Mouse (Mus musculus): ENCODE results near the gene Cox10. TPM values are rescaled to one million over a fixed set of nuclear protein-coding genes. Genes with fewer than 3 reads are reported as not detected.

Gene Cox10
- polyA plus RNA-seq, 1 experiment from 2014 or later: 28.1 TPM

DNA sequence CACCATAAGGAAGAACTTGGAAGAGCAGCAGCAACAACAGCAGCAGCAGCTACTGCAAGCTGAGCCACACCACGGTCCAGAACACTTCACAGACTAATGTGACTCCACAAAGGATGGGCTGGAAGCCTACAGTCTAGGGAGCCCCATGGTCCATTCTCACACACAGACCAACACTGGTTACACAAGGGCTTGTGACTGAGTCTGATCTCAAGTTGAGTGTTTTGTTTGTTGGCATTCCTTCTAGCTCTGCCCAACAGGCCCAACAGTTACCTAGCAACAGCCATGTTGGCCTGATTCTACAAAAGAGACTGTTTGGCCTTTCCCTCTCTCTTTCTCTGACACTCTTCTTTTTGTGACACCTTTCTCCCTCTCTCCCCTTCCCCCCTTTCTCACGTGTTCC is 105.3 kb downstream of the Cox10 start:
- no peak overlapping the region for H3K27ac ChIP-seq
- H3K27me3 ChIP-seq: no peaks in the 10 kb centered on the region
- peaks cover 18% of the 10 kb centered on the region for H3K36me3 ChIP-seq
- no peak for ATAC-seq (ENCODE audit: insufficient number of reproducible peaks, insufficient read depth, low FRiP score, low TSS enrichment, low read depth)
- H3K9me3 ChIP-seq: no peaks in the 10 kb centered on the region
- no peak overlapping the region for H3K4me3 ChIP-seq
- no peak overlapping the region for H3K9ac ChIP-seq
- H3K4me2 ChIP-seq: no peak overlapping the region
- H3K4me1 ChIP-seq: peaks cover 9% of the 10 kb centered on the region
- 93% methylated on average over 2 of the region's 2 CpGs for WGBS

GRCm38 (mm10) chr11:63971462-63971861 is 107.8 kb downstream of the Cox10 start:
- peaks cover 29% of the 10 kb centered on the region for H3K4me1 ChIP-seq
- H3K36me3 ChIP-seq: peaks cover 18% of the 10 kb centered on the region
- 92% methylated on average over 9 of the region's 9 CpGs for WGBS
- no peaks in the 10 kb centered on the region for H3K27me3 ChIP-seq
- no peak overlapping the region for H3K27ac ChIP-seq
- ATAC-seq (ENCODE audit: insufficient number of reproducible peaks, insufficient read depth, low FRiP score, low TSS enrichment, low read depth): no peak
- H3K9me3 ChIP-seq: no peaks in the 10 kb centered on the region
- no peak overlapping the region for H3K9ac ChIP-seq
- H3K4me2 ChIP-seq: no peak overlapping the region
- H3K4me3 ChIP-seq: no peak overlapping the region

- Histone ChIP-seq H3K36me3 (peaks cover 15% of the 10 kb centered on the region), H3K4me2 (no peak overlapping the region), H3K27me3 (no peaks in the 10 kb centered on the region), H3K9me3 (no peaks in the 10 kb centered on the region), H3K4me3 (no peak overlapping the region), H3K4me1 (peaks cover 34% of the 10 kb centered on the region), H3K9ac (no peak overlapping the region), H3K27ac (no peak overlapping the region)
- 91% methylated on average over 6 of the region's 6 CpGs for WGBS
- no peak for ATAC-seq (ENCODE audit: insufficient number of reproducible peaks, insufficient read depth, low FRiP score, low TSS enrichment, low read depth)
Measured at GRCm38 (mm10) chr11:63970818-63971217, 108.5 kb downstream of the Cox10 start.

DNA sequence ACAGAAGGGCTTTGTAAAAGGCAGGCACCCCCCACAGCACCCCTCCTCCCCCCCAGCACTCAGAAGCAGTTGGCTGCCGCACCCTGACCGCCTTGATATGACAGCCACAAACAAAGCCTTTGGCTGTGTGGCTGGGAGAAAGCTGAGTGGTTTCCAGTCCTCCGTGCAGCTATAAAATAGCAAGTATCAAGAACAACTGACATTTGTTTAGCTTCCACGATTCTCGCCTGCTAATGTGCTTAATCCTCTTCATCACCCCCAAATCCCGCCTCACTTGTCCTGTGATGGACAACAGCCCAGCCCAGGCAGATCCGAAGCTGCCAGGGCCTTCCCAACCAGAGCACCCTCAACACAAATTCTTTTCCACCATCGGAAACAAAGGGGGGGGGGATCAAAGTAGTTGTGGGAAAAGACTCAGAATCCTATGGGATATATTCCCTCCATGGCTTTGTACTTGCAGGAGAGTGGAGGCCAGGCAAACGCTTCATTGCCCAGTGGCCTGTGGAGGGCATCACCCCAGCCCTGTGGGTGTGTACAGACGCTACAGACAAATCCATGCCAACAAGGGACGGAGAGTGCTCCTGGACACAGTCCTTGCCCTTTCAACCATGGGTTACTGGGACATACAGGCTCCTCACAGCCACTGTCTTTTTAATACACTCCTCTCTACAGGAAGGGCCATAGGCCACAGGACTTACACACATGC is 109.9 kb downstream of the Cox10 start:
- Histone ChIP-seq H3K4me1 (peaks cover 41% of the 10 kb centered on the region), H3K27me3 (no peaks in the 10 kb centered on the region), H3K9me3 (no peaks in the 10 kb centered on the region), H3K4me3 (no peak overlapping the region), H3K4me2 (no peak overlapping the region), H3K36me3 (peaks cover 12% of the 10 kb centered on the region), H3K9ac (no peak overlapping the region; the same call in 1 of the 2 replicates), H3K27ac (0 out of 2 replicates have a peak overlapping the region, but pooled peaks have one; percentile 12)
- WGBS: 50% methylated on average over 11 of the region's 11 CpGs
- ATAC-seq (ENCODE audit: insufficient number of reproducible peaks, insufficient read depth, low FRiP score, low TSS enrichment, low read depth): no peak

DNA sequence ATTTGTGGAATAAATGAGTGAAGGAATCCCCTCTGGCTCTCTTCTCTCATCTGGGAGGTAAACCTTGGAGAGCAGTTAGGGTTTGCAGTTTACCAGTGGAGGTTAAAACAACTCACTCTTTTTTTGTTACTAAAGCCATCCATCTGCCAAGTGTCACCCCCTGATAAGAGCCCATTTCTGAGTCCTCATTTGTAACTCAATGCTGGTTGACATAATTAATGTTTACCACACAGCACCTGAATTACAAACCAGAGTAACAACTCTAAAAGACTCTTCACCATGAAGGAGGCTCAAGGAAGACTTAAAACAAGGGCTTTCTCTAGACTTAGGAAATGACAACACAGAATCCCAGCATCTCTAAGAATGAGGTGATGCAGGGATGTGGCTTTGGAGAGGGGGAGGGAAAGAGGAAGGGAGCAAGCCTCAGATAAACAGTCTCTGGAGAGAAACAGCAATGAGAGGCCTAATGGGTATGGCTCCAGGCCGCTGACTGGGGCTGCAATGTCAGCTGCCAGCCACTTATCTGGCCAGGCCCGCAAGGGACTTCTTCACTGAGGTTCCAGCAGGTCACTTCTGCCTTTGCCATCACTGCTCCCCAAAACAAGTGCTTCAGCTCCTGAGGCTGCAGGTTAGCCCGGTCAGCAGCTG is 110.8 kb downstream of the Cox10 start:
- Histone ChIP-seq H3K27ac (0 out of 2 replicates have a peak overlapping the region, but pooled peaks have one; percentile 12), H3K4me1 (peaks cover 41% of the 10 kb centered on the region), H3K36me3 (peaks cover 14% of the 10 kb centered on the region), H3K4me3 (no peak overlapping the region), H3K27me3 (no peaks in the 10 kb centered on the region), H3K9me3 (no peaks in the 10 kb centered on the region), H3K9ac (no peak overlapping the region), H3K4me2 (no peak overlapping the region)
- WGBS: 39% methylated on average over 3 of the region's 3 CpGs
- no peak for ATAC-seq (ENCODE audit: insufficient number of reproducible peaks, insufficient read depth, low FRiP score, low TSS enrichment, low read depth)

DNA sequence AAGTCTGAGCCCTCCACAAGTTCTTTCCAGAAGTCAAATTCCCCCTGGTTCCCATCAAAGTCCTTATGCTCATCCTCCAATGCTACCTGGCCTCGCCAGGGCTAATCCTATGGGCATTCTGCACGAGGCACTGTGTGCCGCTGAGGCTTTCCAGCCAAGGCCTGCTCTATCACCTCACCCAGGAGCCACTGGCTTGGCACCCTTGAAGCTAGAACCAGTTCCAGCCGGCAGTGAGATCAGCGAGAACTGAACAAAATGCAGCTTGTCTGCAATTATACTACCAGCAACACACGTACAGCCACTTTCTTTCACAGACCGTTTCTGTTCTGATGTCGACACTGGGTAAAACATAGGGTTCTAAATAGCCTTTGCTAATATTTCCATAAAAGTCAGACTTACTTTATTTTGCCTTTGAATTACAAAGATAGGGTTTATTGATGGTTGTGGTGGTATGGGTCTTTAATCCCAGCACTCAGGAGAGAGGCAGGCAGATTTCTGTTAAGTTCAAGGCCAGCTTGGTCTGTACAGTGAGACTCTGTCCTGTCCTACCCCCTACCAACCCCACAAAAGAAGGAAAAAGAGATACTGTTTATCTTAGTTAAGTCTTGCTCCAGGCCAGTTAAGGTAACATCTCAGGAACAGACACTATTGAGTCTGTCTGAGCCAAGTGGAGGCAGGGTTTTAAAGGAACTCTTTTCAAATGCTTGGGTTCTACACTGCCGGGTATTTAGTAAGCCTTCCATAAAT is 111.5 kb downstream of the Cox10 start:
- Histone ChIP-seq H3K4me2 (no peak overlapping the region), H3K9me3 (no peaks in the 10 kb centered on the region), H3K4me3 (no peak overlapping the region), H3K27ac (peak overlapping the region; percentile 51; the same call in 1 of the 2 replicates), H3K4me1 (peaks cover 41% of the 10 kb centered on the region), H3K27me3 (no peaks in the 10 kb centered on the region), H3K36me3 (peaks cover 14% of the 10 kb centered on the region), H3K9ac (no peak overlapping the region)
- 76% methylated on average over 9 of the region's 9 CpGs for WGBS
- no peak for ATAC-seq (ENCODE audit: insufficient number of reproducible peaks, insufficient read depth, low FRiP score, low TSS enrichment, low read depth)

- 75% methylated on average over 5 of the region's 5 CpGs for WGBS
- no peak overlapping the region for H3K4me3 ChIP-seq
- H3K9me3 ChIP-seq: no peaks in the 10 kb centered on the region
- peaks cover 14% of the 10 kb centered on the region for H3K36me3 ChIP-seq
- no peak overlapping the region for H3K9ac ChIP-seq
- H3K27ac ChIP-seq: no peak overlapping the region
- no peak overlapping the region for H3K4me2 ChIP-seq
- no peak for ATAC-seq (ENCODE audit: insufficient number of reproducible peaks, insufficient read depth, low FRiP score, low TSS enrichment, low read depth)
- H3K27me3 ChIP-seq: no peaks in the 10 kb centered on the region
- H3K4me1 ChIP-seq: peaks cover 41% of the 10 kb centered on the region
Measured at GRCm38 (mm10) chr11:63965437-63965836, 113.8 kb downstream of the Cox10 start.

DNA sequence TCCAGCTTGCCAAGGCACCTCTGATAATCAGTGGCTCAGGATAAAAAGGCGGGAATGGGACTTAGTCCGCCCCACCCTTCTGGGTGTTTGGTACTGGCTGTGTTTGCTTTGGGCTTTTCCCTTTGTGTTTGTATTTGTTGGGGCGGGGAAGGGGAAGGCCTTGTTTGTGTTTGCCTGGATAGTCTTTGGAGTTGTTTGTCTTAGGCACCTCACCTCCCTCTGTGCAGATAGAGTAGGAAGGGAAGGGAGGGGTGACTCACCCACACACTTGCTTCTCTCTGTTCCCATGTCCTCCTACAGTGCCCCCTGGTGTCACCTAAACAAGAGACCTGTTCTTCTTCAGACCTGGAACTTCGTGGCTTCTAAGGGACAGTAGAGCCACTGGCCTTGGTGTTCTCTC is 122.1 kb downstream of the Cox10 start:
- Histone ChIP-seq H3K27ac (no peak overlapping the region), H3K4me3 (no peak overlapping the region), H3K4me1 (peaks cover 11% of the 10 kb centered on the region), H3K4me2 (no peak overlapping the region), H3K9me3 (no peaks in the 10 kb centered on the region), H3K36me3 (no peaks in the 10 kb centered on the region), H3K27me3 (0 out of 2 replicates have a peak, but pooled peaks cover 3% of the 10 kb centered on the region), H3K9ac (no peak overlapping the region)
- 56% methylated on average over 4 of the region's 4 CpGs for WGBS
- ATAC-seq (ENCODE audit: insufficient number of reproducible peaks, insufficient read depth, low FRiP score, low TSS enrichment, low read depth): no peak

- Histone ChIP-seq H3K27ac (no peak overlapping the region), H3K27me3 (0 out of 2 replicates have a peak, but pooled peaks cover 3% of the 10 kb centered on the region), H3K9me3 (no peaks in the 10 kb centered on the region), H3K36me3 (no peaks in the 10 kb centered on the region), H3K4me1 (peaks cover 16% of the 10 kb centered on the region), H3K4me3 (no peak overlapping the region), H3K9ac (no peak overlapping the region), H3K4me2 (no peak overlapping the region)
- no peak for ATAC-seq (ENCODE audit: insufficient number of reproducible peaks, insufficient read depth, low FRiP score, low TSS enrichment, low read depth)
- WGBS: 31% methylated on average over 7 of the region's 7 CpGs
Measured at GRCm38 (mm10) chr11:63956748-63957147, 122.5 kb downstream of the Cox10 start.

- Histone ChIP-seq H3K27ac (no peak overlapping the region), H3K9me3 (no peaks in the 10 kb centered on the region), H3K4me3 (no peak overlapping the region), H3K36me3 (no peaks in the 10 kb centered on the region), H3K4me2 (no peak overlapping the region), H3K27me3 (peaks cover 10% of the 10 kb centered on the region; the same call in 1 of the 2 replicates), H3K4me1 (peaks cover 18% of the 10 kb centered on the region), H3K9ac (no peak overlapping the region)
- WGBS: 92% methylated on average over 2 of the region's 2 CpGs
- no peak for ATAC-seq (ENCODE audit: insufficient number of reproducible peaks, insufficient read depth, low FRiP score, low TSS enrichment, low read depth)
Measured at GRCm38 (mm10) chr11:63953887-63954286, 125.4 kb downstream of the Cox10 start.

DNA sequence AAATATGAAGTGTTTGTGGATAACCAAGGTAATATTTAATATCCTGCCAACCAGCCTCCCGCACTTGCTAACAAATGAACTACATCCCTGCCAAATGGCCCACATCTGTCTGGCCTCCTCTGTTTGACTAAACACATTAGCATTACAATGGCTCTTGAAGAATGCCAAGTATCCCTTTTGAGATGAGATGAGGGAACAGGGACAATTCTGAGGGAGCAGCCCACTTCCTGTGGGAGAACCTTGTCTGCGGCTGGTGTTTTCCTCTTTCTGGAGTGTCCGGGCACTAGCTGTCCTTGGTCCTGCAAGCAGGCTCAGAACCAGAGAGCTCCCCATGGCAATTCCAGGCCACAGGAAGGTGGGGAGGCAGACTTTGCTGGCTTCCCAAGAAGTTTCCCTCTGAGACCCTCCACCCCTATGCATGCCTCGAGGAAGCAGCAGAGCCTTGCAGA is 126.5 kb downstream of the Cox10 start:
- Histone ChIP-seq H3K27ac (no peak overlapping the region), H3K27me3 (peaks cover 10% of the 10 kb centered on the region; the same call in 1 of the 2 replicates), H3K36me3 (no peaks in the 10 kb centered on the region), H3K9ac (no peak overlapping the region), H3K4me2 (0 out of 2 replicates have a peak overlapping the region, but pooled peaks have one; percentile 53), H3K4me3 (no peak overlapping the region), H3K4me1 (peaks cover 18% of the 10 kb centered on the region), H3K9me3 (no peaks in the 10 kb centered on the region)
- ATAC-seq (ENCODE audit: insufficient number of reproducible peaks, insufficient read depth, low FRiP score, low TSS enrichment, low read depth): no peak
- 46% methylated on average over 4 of the region's 4 CpGs for WGBS

Measured in embryonic facial prominence, embryonic 13.5 days (tissue).